Mouse (Mus musculus): ENCODE results near the gene Fibp. TPM values are rescaled to one million over a fixed set of nuclear protein-coding genes. Genes with fewer than 3 reads are reported as not detected.

Fibp gene
- polyA plus RNA-seq (2011; ENCODE audit: insufficient read depth, insufficient read length, low read depth, missing spikeins), result 37.7 and 47.6 TPM in 2 replicates

DNA sequence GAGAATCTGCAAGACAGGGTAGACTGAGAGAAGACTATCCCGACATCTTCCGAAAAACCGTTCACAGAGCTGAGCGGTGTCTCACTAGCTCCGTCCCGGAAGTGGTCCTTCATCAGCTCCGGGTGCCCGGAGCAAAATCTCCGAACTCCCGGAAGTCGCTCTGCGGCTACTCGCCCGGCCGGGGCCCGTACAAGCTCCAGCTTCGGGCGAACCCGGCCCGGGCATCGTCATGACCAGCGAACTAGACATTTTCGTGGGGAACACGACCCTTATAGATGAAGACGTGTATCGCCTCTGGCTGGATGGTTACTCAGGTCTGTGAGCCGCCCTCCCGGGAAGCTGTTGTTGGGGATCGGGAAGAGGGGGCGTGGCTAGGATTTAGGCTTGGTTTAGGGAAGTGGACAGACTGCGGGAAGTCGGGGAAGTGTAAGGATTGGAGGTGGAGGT lies at the start of gene Fibp:
TSS of gene Fibp (plus strand) at position 151 of the 447 bp plus-strand sequence.
- H3K9ac ChIP-seq (ENCODE audit: low read depth, poor library complexity, severe bottlenecking), result peak within 1 kb of the TSS; percentile 80
- no peaks in the 10 kb centered on the region for H3K9me3 ChIP-seq (replicated peaks; ENCODE audit: control insufficient read depth, insufficient read depth, low read length, poor library complexity, severe bottlenecking)
- H3K27me3 ChIP-seq (ENCODE audit: control insufficient read depth, insufficient read depth, low read length, poor library complexity, severe bottlenecking), result no peaks in the 10 kb centered on the region
- TF ChIP-seq CTCF (IDR thresholded peaks at IDR 0.05; ENCODE audit: low read depth, low read length) (no peak), POLR2A (IDR thresholded peaks at IDR 0.05; ENCODE audit: insufficient read depth, low read length) (peak; percentile 69), EP300 (IDR thresholded peaks at IDR 0.05; ENCODE audit: insufficient read depth, low read depth, low read length) (no peak)
- no peaks in the 10 kb centered on the region for H3K4me1 ChIP-seq (ENCODE audit: control insufficient read depth, insufficient read depth, low read length)
- peak within 1 kb of the TSS; percentile 98 for H3K4me3 ChIP-seq (ENCODE audit: low read depth, low read length)
- no peak within 1 kb of the TSS for H3K27ac ChIP-seq (ENCODE audit: insufficient read depth, low read length)
- no peaks in the 10 kb centered on the region; the same call in 1 of the 2 replicates for H3K36me3 ChIP-seq (ENCODE audit: control insufficient read depth, insufficient read depth, low read length, poor library complexity, severe bottlenecking)

DNA sequence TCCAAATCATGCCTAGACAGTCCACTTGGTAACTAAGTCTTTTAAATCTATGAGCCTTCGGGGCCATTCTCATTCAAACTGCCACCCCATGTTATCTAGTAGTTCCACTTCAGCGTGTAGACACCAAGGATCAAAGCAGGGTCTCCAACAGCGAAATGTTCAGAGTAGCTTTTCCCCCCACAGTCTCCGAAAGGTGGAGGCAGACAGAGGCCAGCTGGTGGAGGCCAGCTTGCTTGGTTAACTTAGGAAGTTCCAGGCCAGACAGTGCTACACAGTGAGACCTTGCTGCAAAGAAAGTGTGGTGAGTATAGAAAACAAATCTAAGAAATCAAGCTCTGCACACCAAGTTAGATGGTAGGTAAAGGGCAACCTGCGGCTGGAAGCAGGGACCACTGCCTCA lies 49.8 kb upstream of the Fibp start:
- Histone ChIP-seq H3K9me3 (replicated peaks; ENCODE audit: control insufficient read depth, insufficient read depth, low read length, poor library complexity, severe bottlenecking) (no peaks in the 10 kb centered on the region), H3K4me1 (ENCODE audit: control insufficient read depth, insufficient read depth, low read length) (peaks cover 3% of the 10 kb centered on the region), H3K27me3 (ENCODE audit: control insufficient read depth, insufficient read depth, low read length, poor library complexity, severe bottlenecking) (no peaks in the 10 kb centered on the region), H3K36me3 (ENCODE audit: control insufficient read depth, insufficient read depth, low read length, poor library complexity, severe bottlenecking) (no peaks in the 10 kb centered on the region), H3K27ac (ENCODE audit: insufficient read depth, low read length) (no peak overlapping the region), H3K4me3 (ENCODE audit: low read depth, low read length) (no peak overlapping the region), H3K9ac (ENCODE audit: low read depth, poor library complexity, severe bottlenecking) (no peak overlapping the region)
- TF ChIP-seq POLR2A (IDR thresholded peaks at IDR 0.05; ENCODE audit: insufficient read depth, low read length) (no peak), EP300 (IDR thresholded peaks at IDR 0.05; ENCODE audit: insufficient read depth, low read depth, low read length) (no peak), CTCF (IDR thresholded peaks at IDR 0.05; ENCODE audit: low read depth, low read length) (no peak)

DNA sequence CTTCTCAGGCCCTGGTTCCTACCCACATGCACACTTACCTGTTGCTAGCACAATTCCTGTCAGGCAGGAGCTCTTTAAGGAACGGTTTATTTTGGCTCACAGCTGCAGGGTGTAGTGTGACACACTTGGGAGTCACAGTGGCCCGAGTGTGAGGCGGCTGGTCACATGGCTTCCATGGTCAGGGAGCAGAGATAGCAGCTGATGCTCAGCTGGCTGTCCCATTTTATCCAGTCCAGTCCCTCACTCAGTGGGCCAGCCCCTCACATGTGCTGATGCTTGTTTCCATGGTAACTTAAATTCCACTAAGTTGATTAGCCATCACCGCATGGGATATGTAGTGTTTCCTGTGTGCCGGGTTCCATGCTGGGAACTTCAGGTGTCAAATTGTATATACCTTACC lies 48.5 kb upstream of the Fibp start:
- TF ChIP-seq CTCF (IDR thresholded peaks at IDR 0.05; ENCODE audit: low read depth, low read length) (no peak), EP300 (IDR thresholded peaks at IDR 0.05; ENCODE audit: insufficient read depth, low read depth, low read length) (no peak), POLR2A (IDR thresholded peaks at IDR 0.05; ENCODE audit: insufficient read depth, low read length) (no peak)
- no peaks in the 10 kb centered on the region for H3K36me3 ChIP-seq (ENCODE audit: control insufficient read depth, insufficient read depth, low read length, poor library complexity, severe bottlenecking)
- no peaks in the 10 kb centered on the region for H3K9me3 ChIP-seq (replicated peaks; ENCODE audit: control insufficient read depth, insufficient read depth, low read length, poor library complexity, severe bottlenecking)
- H3K9ac ChIP-seq (ENCODE audit: low read depth, poor library complexity, severe bottlenecking), result no peak overlapping the region
- no peak overlapping the region for H3K4me3 ChIP-seq (ENCODE audit: low read depth, low read length)
- peaks cover 3% of the 10 kb centered on the region for H3K4me1 ChIP-seq (ENCODE audit: control insufficient read depth, insufficient read depth, low read length)
- H3K27me3 ChIP-seq (ENCODE audit: control insufficient read depth, insufficient read depth, low read length, poor library complexity, severe bottlenecking), result no peaks in the 10 kb centered on the region
- H3K27ac ChIP-seq (ENCODE audit: insufficient read depth, low read length), result no peak overlapping the region

DNA sequence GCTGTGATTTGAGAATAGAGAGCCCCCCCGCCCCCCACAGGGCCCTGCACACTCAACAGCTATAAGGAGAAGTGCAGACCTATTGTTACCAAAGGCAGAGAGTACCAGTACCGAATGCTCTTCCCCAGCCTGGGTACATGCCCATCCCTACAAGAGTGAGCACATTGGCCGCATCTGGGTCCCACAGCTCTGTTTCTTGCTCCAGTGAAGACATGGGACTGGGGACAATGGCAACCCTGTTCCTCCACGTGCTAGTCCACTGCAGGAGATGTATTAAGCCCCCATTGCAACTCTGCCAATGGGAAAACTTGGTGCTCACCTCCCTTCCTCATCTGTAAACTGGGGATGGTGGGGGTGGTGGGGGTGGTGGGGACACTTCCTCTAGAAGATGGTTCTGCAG lies 46.6 kb upstream of the Fibp start:
- TF ChIP-seq EP300 (IDR thresholded peaks at IDR 0.05; ENCODE audit: insufficient read depth, low read depth, low read length), result no peak
- TF ChIP-seq POLR2A (IDR thresholded peaks at IDR 0.05; ENCODE audit: insufficient read depth, low read length), result no peak
- TF ChIP-seq CTCF (IDR thresholded peaks at IDR 0.05; ENCODE audit: low read depth, low read length), result no peak
- Histone ChIP-seq H3K27ac (ENCODE audit: insufficient read depth, low read length) (no peak overlapping the region), H3K36me3 (ENCODE audit: control insufficient read depth, insufficient read depth, low read length, poor library complexity, severe bottlenecking) (no peaks in the 10 kb centered on the region), H3K9me3 (replicated peaks; ENCODE audit: control insufficient read depth, insufficient read depth, low read length, poor library complexity, severe bottlenecking) (no peaks in the 10 kb centered on the region), H3K27me3 (ENCODE audit: control insufficient read depth, insufficient read depth, low read length, poor library complexity, severe bottlenecking) (no peaks in the 10 kb centered on the region), H3K4me1 (ENCODE audit: control insufficient read depth, insufficient read depth, low read length) (no peaks in the 10 kb centered on the region), H3K9ac (ENCODE audit: low read depth, poor library complexity, severe bottlenecking) (no peak overlapping the region), H3K4me3 (ENCODE audit: low read depth, low read length) (no peak overlapping the region)

DNA sequence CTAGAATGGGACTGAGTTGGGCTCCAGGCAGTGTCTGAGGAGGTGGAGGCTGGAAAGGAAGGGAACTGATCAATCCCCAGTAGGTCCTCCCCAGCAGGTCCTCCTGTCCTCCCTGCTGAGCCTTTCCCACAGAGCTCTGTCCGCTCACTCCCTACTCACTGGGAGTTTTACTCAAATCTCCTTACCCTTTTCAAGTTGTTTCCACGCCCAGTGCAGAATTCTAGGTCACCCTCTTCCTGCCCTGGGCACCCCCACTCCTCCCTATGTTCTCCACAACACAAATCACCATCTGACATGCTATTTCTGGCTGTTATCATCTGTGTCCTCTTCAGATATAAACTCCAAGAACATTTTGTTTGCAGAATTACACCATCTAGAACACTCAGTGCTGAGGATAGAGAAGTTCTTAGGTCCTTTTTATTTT lies 45.9 kb upstream of the Fibp start:
- no peaks in the 10 kb centered on the region for H3K36me3 ChIP-seq (ENCODE audit: control insufficient read depth, insufficient read depth, low read length, poor library complexity, severe bottlenecking)
- no peak overlapping the region for H3K4me3 ChIP-seq (ENCODE audit: low read depth, low read length)
- H3K9me3 ChIP-seq (replicated peaks; ENCODE audit: control insufficient read depth, insufficient read depth, low read length, poor library complexity, severe bottlenecking), result no peaks in the 10 kb centered on the region
- TF ChIP-seq POLR2A (IDR thresholded peaks at IDR 0.05; ENCODE audit: insufficient read depth, low read length), result no peak
- TF ChIP-seq CTCF (IDR thresholded peaks at IDR 0.05; ENCODE audit: low read depth, low read length), result no peak
- TF ChIP-seq EP300 (IDR thresholded peaks at IDR 0.05; ENCODE audit: insufficient read depth, low read depth, low read length), result no peak
- H3K27ac ChIP-seq (ENCODE audit: insufficient read depth, low read length), result no peak overlapping the region
- H3K27me3 ChIP-seq (ENCODE audit: control insufficient read depth, insufficient read depth, low read length, poor library complexity, severe bottlenecking), result no peaks in the 10 kb centered on the region
- H3K4me1 ChIP-seq (ENCODE audit: control insufficient read depth, insufficient read depth, low read length), result no peaks in the 10 kb centered on the region
- H3K9ac ChIP-seq (ENCODE audit: low read depth, poor library complexity, severe bottlenecking), result no peak overlapping the region

DNA sequence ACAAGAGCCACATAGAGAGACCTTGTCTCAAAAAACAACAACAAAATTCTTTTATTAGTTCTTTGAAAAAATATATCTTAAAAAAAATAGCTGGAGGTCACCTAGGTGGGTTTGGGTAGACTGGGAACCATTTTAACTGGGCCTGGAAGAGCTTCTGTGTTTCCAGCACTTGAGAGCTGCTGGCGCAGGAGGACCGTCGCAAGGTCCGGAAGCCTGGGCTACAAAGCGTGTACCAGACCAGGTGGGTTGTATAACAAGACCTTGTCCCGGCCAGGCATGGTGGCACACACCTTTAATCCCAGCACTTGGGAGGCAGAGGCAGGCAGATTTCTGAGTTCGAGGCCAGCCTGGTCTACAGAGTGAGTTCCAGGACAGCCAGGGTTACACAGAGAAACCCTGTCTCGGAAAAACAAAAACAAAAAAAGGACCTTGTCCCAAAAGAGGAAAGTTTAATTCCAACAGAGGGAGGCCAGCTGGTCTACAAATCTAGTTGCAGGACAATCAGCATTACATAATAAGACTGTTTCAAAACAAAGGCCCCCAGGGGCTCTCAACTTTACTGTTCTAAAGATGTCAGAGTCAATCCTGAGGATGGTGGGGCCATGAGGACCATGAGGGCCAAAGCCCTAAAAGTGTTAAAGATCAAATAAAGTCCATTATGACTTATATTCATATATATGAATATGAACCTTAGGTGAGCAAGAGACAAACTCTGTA lies 41.5 kb upstream of the Fibp start:
- no peaks in the 10 kb centered on the region for H3K9me3 ChIP-seq (replicated peaks; ENCODE audit: control insufficient read depth, insufficient read depth, low read length, poor library complexity, severe bottlenecking)
- H3K27ac ChIP-seq (ENCODE audit: insufficient read depth, low read length), result no peak overlapping the region
- no peaks in the 10 kb centered on the region for H3K27me3 ChIP-seq (ENCODE audit: control insufficient read depth, insufficient read depth, low read length, poor library complexity, severe bottlenecking)
- H3K9ac ChIP-seq (ENCODE audit: low read depth, poor library complexity, severe bottlenecking), result no peak overlapping the region
- H3K4me1 ChIP-seq (ENCODE audit: control insufficient read depth, insufficient read depth, low read length), result no peaks in the 10 kb centered on the region
- H3K4me3 ChIP-seq (ENCODE audit: low read depth, low read length), result no peak overlapping the region
- TF ChIP-seq EP300 (IDR thresholded peaks at IDR 0.05; ENCODE audit: insufficient read depth, low read depth, low read length) (no peak), POLR2A (IDR thresholded peaks at IDR 0.05; ENCODE audit: insufficient read depth, low read length) (no peak), CTCF (IDR thresholded peaks at IDR 0.05; ENCODE audit: low read depth, low read length) (no peak)
- no peaks in the 10 kb centered on the region for H3K36me3 ChIP-seq (ENCODE audit: control insufficient read depth, insufficient read depth, low read length, poor library complexity, severe bottlenecking)

Data from ES-Bruce4 (cell line).